In genomic region chr9:78750246-78750645, GRCm38 (mm10) we compare ENCODE assay signal across 14 mouse cellular contexts.
DNase-seq lines count a peak whose midpoint lies in the region; ATAC-seq and TF ChIP-seq lines count a peak whose summit lies in the region.
"Had no signal": no experiment of that assay in that cellular context is flagged by ENCODE, and none has a peak within 500 bp of the region (broad histone marks: within the 10 kb centered on the region; RNA-seq: fewer than 3 reads in every experiment).

No protein-coding gene starts in this region.

- no peak overlapping the region for H3K9ac ChIP-seq in heart, adult 2 months (ENCODE audit: low read depth, low read length)
- H3K9ac ChIP-seq in limb, embryonic 14.5 days (ENCODE audit: low read depth, low read length, severe bottlenecking), result no peak overlapping the region
- H3K9ac ChIP-seq: embryonic facial prominence, embryonic 15.5 days; hindbrain, embryonic 14.5 days; liver, embryonic 12.5 days; neural tube, embryonic 15.5 days had no signal

- 31% methylated on average over 3 of the region's 3 CpGs for WGBS in heart, adult 2 months
- 67% methylated on average over 3 of the region's 3 CpGs for WGBS in heart, embryonic 10.5 days
- WGBS in limb, embryonic 14.5 days, result 38% methylated on average over 3 of the region's 3 CpGs

- H3K4me2 ChIP-seq in limb, embryonic 14.5 days (replicated peaks; ENCODE audit: low read depth, low read length, severe bottlenecking), result no peak overlapping the region
- H3K4me2 ChIP-seq: embryonic facial prominence, embryonic 15.5 days; hindbrain, embryonic 14.5 days; liver, embryonic 12.5 days; neural tube, embryonic 15.5 days had no signal

- ATAC-seq in limb, embryonic 14.5 days (ENCODE audit: low FRiP score, low read depth), result peak; percentile 34; the same call in 1 of the 2 replicates
- ATAC-seq: liver, embryonic 12.5 days had no signal

- no peaks in the 10 kb centered on the region for H3K79me2 ChIP-seq in heart, adult 2 months (replicated peaks; ENCODE audit: control insufficient read depth, insufficient read depth, low read length)

- no peak for TF ChIP-seq POLR2A in heart, adult 2 months (IDR thresholded peaks at IDR 0.05; ENCODE audit: insufficient read depth, low read depth, low read length)
- TF ChIP-seq POLR2A in limb, embryonic 14.5 days (IDR thresholded peaks at IDR 0.05; ENCODE audit: borderline replicate concordance, extremely low read depth, insufficient read depth, insufficient read length), result no peak

- no peak overlapping the region for H3K4me3 ChIP-seq in heart, adult 2 months
- H3K4me3 ChIP-seq in heart, embryonic 10.5 days, result no peak overlapping the region
- H3K4me3 ChIP-seq in limb, embryonic 14.5 days (replicated peaks; ENCODE audit: low read length), result no peak overlapping the region
- H3K4me3 ChIP-seq: embryonic facial prominence, embryonic 15.5 days; liver, embryonic 12.5 days; neural tube, embryonic 15.5 days had no signal

- H3K4me1 ChIP-seq in heart, adult 2 months (ENCODE audit: control insufficient read depth, insufficient read depth, low read length), result no peaks in the 10 kb centered on the region
- 0 out of 2 replicates have a peak, but pooled peaks cover under 1% of the 10 kb centered on the region for H3K4me1 ChIP-seq in heart, embryonic 10.5 days
- no peaks in the 10 kb centered on the region for H3K4me1 ChIP-seq in limb, embryonic 14.5 days (ENCODE audit: control insufficient read depth, insufficient read depth, low read length)
- H3K4me1 ChIP-seq: embryonic facial prominence, embryonic 15.5 days; liver, embryonic 12.5 days; neural tube, embryonic 15.5 days had no signal

- TF ChIP-seq EP300 in heart, adult 2 months (IDR thresholded peaks at IDR 0.05; ENCODE audit: insufficient read depth, low read depth, low read length), result no peak

- no peaks in the 10 kb centered on the region for H3K27me3 ChIP-seq in heart, adult 2 months (ENCODE audit: control insufficient read depth, insufficient read depth, low read length)
- no peaks in the 10 kb centered on the region for H3K27me3 ChIP-seq in heart, embryonic 10.5 days (ENCODE audit: insufficient read depth, poor library complexity, severe bottlenecking)
- H3K27me3 ChIP-seq in limb, embryonic 14.5 days (ENCODE audit: control insufficient read depth, insufficient read depth, low read length), result no peaks in the 10 kb centered on the region
- H3K27me3 ChIP-seq: embryonic facial prominence, embryonic 15.5 days; liver, embryonic 12.5 days; neural tube, embryonic 15.5 days had no signal

- DNase-seq in heart, adult 2 months, result peak; percentile 26 to 58
- DNase-seq in heart, embryonic 10.5 days (ENCODE audit: low spot score), result no peak
- peak; percentile 64 for DNase-seq in adipocyte (ENCODE audit: low spot score)
- peak; percentile 73 for DNase-seq in gastrocnemius, postnatal 25 days
- peak; percentile 58 for DNase-seq in limb, embryonic 14.5 days (ENCODE audit: low spot score)
- no peak for DNase-seq in T-cell, adult 2 months (ENCODE audit: low spot score)
- no peak for DNase-seq in thymus, postnatal 4 days
- no peak for DNase-seq in B cell, adult 2 months
- DNase-seq: cerebellum, adult 9-11 months; kidney, adult 9 months had no signal

- intact Hi-C loops in heart, adult 2 months (cut with DNase I), result no loop called here

- no peak overlapping the region for H3K27ac ChIP-seq in heart, adult 2 months
- no peak overlapping the region for H3K27ac ChIP-seq in heart, embryonic 10.5 days
- no peak overlapping the region for H3K27ac ChIP-seq in limb, embryonic 14.5 days (replicated peaks; ENCODE audit: low read depth, low read length)
- H3K27ac ChIP-seq: embryonic facial prominence, embryonic 15.5 days; hindbrain, embryonic 14.5 days; liver, embryonic 12.5 days; neural tube, embryonic 15.5 days had no signal

- no peaks in the 10 kb centered on the region for H3K9me3 ChIP-seq in heart, embryonic 10.5 days
- H3K9me3 ChIP-seq in limb, embryonic 14.5 days (ENCODE audit: control insufficient read depth, low read length), result no peaks in the 10 kb centered on the region
- H3K9me3 ChIP-seq: embryonic facial prominence, embryonic 15.5 days; liver, embryonic 12.5 days; neural tube, embryonic 15.5 days had no signal

- no peaks in the 10 kb centered on the region for H3K36me3 ChIP-seq in heart, adult 2 months (ENCODE audit: control insufficient read depth, insufficient read depth, low read length)
- no peaks in the 10 kb centered on the region for H3K36me3 ChIP-seq in heart, embryonic 10.5 days
- no peaks in the 10 kb centered on the region for H3K36me3 ChIP-seq in limb, embryonic 14.5 days (ENCODE audit: control insufficient read depth, insufficient read depth, low read length)
- H3K36me3 ChIP-seq: embryonic facial prominence, embryonic 15.5 days; liver, embryonic 12.5 days; neural tube, embryonic 15.5 days had no signal

- no peak for TF ChIP-seq CTCF in heart, adult 2 months (IDR thresholded peaks at IDR 0.05)

Comparison
In these comparisons a context has a peak if more than half of its experiments do, and no peak if none do; other contexts are left out.
1. DNase-seq: peak in heart, adult 2 months (2 of 2), adipocyte (single experiment), gastrocnemius, postnatal 25 days (single experiment) and limb, embryonic 14.5 days (single experiment); none in heart, embryonic 10.5 days (single experiment), T-cell, adult 2 months (single experiment), thymus, postnatal 4 days (single experiment) and B cell, adult 2 months (0 of 2).